Mouse (Mus musculus) liver, postnatal 0 days (tissue): ENCODE measurements around the gene Cuedc1. TPM values are rescaled to one million over a fixed set of nuclear protein-coding genes. Genes with fewer than 3 reads are reported as not detected.

ENCODE experiments used
- ATAC-seq: fragments of 200-750 bp; cut with Nextera tagmentation; 2 replicates; pipeline ENCODE4 v1.8.0; 2017; ENCODE audit warnings: mild to moderate bottlenecking, moderate library complexity
- DNase-seq: peaks from one replicate; pipeline ENCODE4 v3.0.0-alpha.2; 2016
- H3K27ac ChIP-seq: fragments of 300-500 bp; sonication (generic); 2 replicates; pipeline ENCODE4 v1.5.1; 2014; ENCODE audit warnings: antibody characterized with exemption, moderate library complexity, mild to moderate bottlenecking, low read depth
- H3K27me3 ChIP-seq: fragments of 300-500 bp; sonication (generic); 2 replicates; pipeline ENCODE4 v1.6.1; 2014; ENCODE audit warnings: low read length, control low read depth, mixed read lengths; ENCODE audit not compliant: insufficient read depth
- H3K36me3 ChIP-seq: fragments of 300-500 bp; sonication (generic); replicated peaks from 2 replicates; pipeline ENCODE4 v1.6.1; 2014; ENCODE audit warnings: mild to moderate bottlenecking, control low read depth, low read length, moderate library complexity, mixed read lengths; ENCODE audit not compliant: insufficient read depth
- H3K4me1 ChIP-seq: fragments of 300-500 bp; sonication (generic); 2 replicates; pipeline ENCODE4 v1.6.1; 2014; ENCODE audit warnings: antibody characterized with exemption, mild to moderate bottlenecking, control low read depth; ENCODE audit not compliant: insufficient read depth
- H3K4me2 ChIP-seq: fragments of 300-500 bp; sonication (generic); 2 replicates; pipeline ENCODE4 v1.6.1; 2014; ENCODE audit warnings: low read depth, mild to moderate bottlenecking, low read length, moderate library complexity, mixed read lengths
- H3K4me3 ChIP-seq: fragments of 300-500 bp; sonication (generic); 2 replicates; pipeline ENCODE4 v1.5.1; 2014; ENCODE audit warnings: low read depth, low read length
- H3K9ac ChIP-seq: fragments of 300-500 bp; sonication (generic); replicated peaks from 2 replicates; pipeline ENCODE4 v1.6.1; 2014; ENCODE audit warnings: mild to moderate bottlenecking, moderate library complexity
- H3K9me3 ChIP-seq: fragments of 300-500 bp; sonication (generic); 2 replicates; pipeline ENCODE4 v1.6.1; 2016; ENCODE audit warnings: mild to moderate bottlenecking, control low read depth, low read length, mixed read lengths
- CTCF ChIP-seq: sonication (generic); IDR thresholded peaks from 2 replicates; pipeline ENCODE4 v1.5.1; 2016; ENCODE audit warnings: antibody characterized with exemption, low read depth
- EP300 ChIP-seq: IDR thresholded peaks from 2 replicates; pipeline ENCODE4 v1.6.1; 2016; ENCODE audit warnings: antibody characterized with exemption, low read depth, mild to moderate bottlenecking
- WGBS: fragments of 180-500 bp; shearing (Covaris S2); extraction: QIAGEN DNeasy Blood & Tissue Kit; methylation state at CpG from one replicate; pipeline ENCODE4 v1.1.7; 2014; ENCODE audit not compliant: insufficient replicate concordance; 5-methylcytosine and 5-hydroxymethylcytosine counted together
- polyA plus RNA-seq: library from polyadenylated mRNA; unstranded; fragments of >200 nt; fragmentation: Nextera tagmentation; extraction: Ambion mirVana; gene quantifications from 2 replicates; pipeline ENCODE4 v1.2.1, GENCODE M21; 2015

Gene Cuedc1
- polyA plus RNA-seq, 1 experiment from 2014 or later = 1.2 TPM

DNA sequence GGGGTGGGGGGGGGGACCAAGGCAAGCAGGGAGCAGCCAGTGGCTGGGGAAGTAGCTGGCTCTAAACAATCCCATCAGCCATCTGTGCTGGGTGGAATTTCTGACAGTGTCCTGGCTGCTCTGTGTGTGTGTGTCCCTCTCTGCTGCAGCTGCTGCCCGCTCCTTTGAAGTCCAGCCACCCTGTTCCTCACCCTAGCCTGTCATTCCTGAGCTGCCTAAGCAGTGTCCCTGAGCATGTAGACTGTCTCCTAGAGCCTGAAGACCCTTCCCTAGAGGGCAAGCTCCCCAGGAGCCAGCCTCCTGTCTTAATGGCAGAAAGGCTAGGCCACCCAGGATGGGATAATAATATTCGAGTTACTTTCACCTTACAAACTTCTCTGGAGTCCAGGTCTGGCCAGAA lies 58.5 kb downstream of the Cuedc1 start:
- no peak overlapping the region for H3K4me2 ChIP-seq
- no peaks in the 10 kb centered on the region for H3K9me3 ChIP-seq
- H3K4me1 ChIP-seq = peaks cover 10% of the 10 kb centered on the region
- no peak overlapping the region for H3K9ac ChIP-seq
- DNase-seq (no peak), ATAC-seq (no peak)
- no peaks in the 10 kb centered on the region for H3K36me3 ChIP-seq
- H3K27ac ChIP-seq = no peak overlapping the region
- TF ChIP-seq CTCF (no peak), EP300 (no peak)
- H3K27me3 ChIP-seq = no peaks in the 10 kb centered on the region
- 71% methylated on average over 1 of the region's 2 CpGs for WGBS
- H3K4me3 ChIP-seq = no peak overlapping the region

DNA sequence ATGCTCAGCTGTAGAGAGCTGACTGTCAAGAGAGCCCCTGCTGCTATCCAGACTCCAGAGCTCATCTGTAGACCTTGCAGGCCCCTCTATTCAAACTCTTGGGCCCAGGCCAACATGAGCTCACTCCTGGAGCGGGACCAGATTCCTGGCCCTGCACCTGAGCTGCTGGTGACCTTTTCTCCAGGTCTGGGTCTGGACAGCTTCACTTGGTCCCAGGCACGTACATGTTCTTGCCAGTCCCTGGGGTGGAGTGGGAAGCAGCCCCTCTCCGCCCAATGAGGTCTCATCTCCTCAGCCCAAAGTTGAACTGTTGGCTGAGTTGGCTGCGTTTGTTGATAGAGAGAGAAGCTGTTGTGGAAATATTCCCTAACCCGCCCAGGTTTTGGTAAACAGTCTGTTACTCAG lies 61.0 kb downstream of the Cuedc1 start:
- Histone ChIP-seq H3K4me1 (peaks cover 10% of the 10 kb centered on the region), H3K4me3 (no peak overlapping the region), H3K9me3 (no peaks in the 10 kb centered on the region), H3K27ac (no peak overlapping the region), H3K27me3 (no peaks in the 10 kb centered on the region), H3K4me2 (no peak overlapping the region), H3K9ac (no peak overlapping the region), H3K36me3 (no peaks in the 10 kb centered on the region)
- ATAC-seq (peak; percentile 33), DNase-seq (no peak)
- WGBS = 54% methylated on average over 5 of the region's 5 CpGs
- TF ChIP-seq EP300 (no peak), CTCF (no peak)

DNA sequence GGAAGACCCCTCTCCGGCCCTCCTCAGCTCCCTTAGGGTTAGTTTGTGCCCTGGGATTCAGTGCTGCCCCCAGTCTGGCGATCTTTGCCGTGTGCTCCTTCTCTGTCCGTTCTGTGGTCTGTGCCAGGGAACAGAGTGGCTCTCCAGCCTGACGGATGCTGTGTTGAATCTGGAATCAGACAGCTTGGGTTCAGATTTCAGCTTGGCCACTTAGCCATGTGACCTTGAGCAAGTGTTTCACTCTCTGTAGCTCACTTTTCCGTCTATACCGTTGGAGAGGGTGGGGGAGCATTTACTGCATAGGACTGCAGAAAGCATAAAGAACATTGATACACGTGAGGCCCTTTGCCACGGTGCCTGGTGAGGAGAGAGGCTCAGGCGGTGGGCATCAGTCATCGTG lies 61.5 kb downstream of the Cuedc1 start:
- Histone ChIP-seq H3K4me2 (no peak overlapping the region), H3K4me1 (peaks cover 11% of the 10 kb centered on the region), H3K27me3 (no peaks in the 10 kb centered on the region), H3K27ac (no peak overlapping the region), H3K36me3 (no peaks in the 10 kb centered on the region), H3K9ac (no peak overlapping the region), H3K9me3 (no peaks in the 10 kb centered on the region), H3K4me3 (no peak overlapping the region)
- WGBS = 75% methylated on average over 11 of the region's 11 CpGs
- TF ChIP-seq EP300 = no peak
- no peak for TF ChIP-seq CTCF
- DNase-seq (no peak), ATAC-seq (no peak)

DNA sequence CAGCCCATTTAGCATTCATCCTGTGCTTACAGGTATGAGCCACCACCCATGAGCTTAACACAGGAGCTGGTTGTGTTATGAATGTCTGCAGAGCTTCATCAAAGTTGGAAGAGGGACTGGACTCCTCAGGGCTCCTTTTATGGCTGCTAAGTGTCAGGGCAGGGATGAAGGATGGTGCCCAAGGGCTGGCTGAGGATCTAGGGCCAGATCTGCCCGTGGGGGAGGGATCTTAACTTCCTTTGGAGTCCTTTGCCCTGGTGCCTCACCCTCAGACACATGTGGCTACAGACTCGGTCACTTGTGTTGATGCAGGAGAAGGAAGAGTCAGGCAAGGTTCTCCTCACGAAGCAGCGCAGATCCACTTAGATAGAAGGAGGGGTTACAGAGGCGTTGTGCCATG lies 62.5 kb downstream of the Cuedc1 start:
- ATAC-seq = no peak
- no peaks in the 10 kb centered on the region for H3K27me3 ChIP-seq
- 62% methylated on average over 5 of the region's 5 CpGs for whole genome bisulfite sequencing
- H3K27ac ChIP-seq = no peak overlapping the region
- H3K9me3 ChIP-seq = no peaks in the 10 kb centered on the region
- no peaks in the 10 kb centered on the region for H3K36me3 ChIP-seq
- H3K4me2 ChIP-seq = no peak overlapping the region
- H3K4me1 ChIP-seq = peaks cover 18% of the 10 kb centered on the region
- no peak overlapping the region for H3K4me3 ChIP-seq
- no peak for DNase-seq
- TF ChIP-seq EP300 = no peak
- no peak for TF ChIP-seq CTCF
- H3K9ac ChIP-seq = no peak overlapping the region

DNA sequence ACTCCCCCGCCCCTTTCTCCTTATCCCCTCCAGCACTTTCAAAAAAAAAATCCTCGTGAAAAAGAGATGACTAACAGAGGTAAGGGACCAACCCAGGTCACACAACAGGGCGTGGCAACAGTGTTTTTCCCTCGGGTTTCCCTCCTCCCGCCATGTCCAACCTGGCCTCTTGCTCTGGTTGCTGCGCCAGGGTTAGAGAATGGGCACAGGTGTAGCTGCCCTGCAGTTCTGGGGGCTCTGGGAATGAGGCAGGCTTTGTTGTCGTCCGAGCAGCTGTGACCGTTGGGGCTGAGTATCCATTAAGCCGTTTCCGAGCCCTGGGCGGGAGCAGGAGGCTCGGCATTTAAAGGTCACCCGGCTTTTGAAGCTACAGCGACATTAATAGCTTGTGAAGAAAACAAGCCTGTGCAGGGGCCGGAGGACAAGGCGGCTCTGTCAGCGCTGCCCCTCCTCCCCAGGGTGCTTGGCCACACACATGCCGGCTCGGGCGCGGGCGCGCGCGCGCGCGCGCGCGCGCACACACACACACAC lies 63.3 kb downstream of the Cuedc1 start:
- H3K9me3 ChIP-seq = no peaks in the 10 kb centered on the region
- peak overlapping the region; percentile 44 for H3K4me3 ChIP-seq
- H3K27ac ChIP-seq = no peak overlapping the region
- 0 out of 2 replicates have a peak, but pooled peaks cover 3% of the 10 kb centered on the region for H3K27me3 ChIP-seq
- H3K9ac ChIP-seq = no peak overlapping the region; the same call in 1 of the 2 replicates
- ATAC-seq (peak; percentile 52), DNase-seq (peak; percentile 46)
- TF ChIP-seq CTCF (no peak), EP300 (no peak)
- WGBS = 4% methylated on average over 24 of the region's 33 CpGs
- peak overlapping the region; percentile 76 for H3K4me2 ChIP-seq
- peaks cover 18% of the 10 kb centered on the region for H3K4me1 ChIP-seq
- no peaks in the 10 kb centered on the region for H3K36me3 ChIP-seq

DNA sequence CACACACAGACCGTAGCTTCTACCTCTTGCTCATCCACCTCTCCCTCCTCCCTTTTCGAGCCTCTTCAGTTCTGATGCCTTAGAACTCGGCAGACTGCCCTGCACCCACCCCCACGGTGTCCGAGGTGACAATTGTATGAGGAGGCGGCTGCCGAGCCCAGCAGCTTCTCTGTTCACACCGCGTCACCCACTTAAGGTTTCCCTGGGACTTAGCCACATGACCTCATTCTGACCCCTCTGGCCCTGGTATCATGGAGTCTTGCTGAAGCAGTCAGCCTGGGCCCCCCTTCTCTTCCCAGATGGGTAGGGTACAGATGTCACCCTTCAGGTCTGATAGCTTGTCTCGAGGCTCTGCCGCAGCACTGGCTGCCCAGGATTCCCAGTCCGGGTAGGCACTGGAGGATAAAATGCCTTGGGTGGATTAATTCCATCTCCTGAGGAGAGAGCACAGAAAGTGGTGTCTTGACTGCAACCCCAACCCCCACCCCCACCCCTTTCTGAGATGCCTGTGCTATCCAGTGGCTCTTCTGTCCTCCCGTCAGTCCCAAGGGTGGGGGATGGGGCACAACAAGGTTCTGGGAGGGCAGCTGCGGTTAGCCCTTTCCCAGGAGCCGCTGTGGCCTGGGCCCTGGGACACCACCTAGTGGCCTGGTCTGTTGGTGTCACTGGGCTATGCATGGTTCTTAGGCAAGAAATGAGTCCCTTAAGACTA lies 63.9 kb downstream of the Cuedc1 start:
- TF ChIP-seq CTCF (peak; percentile 90), EP300 (no peak)
- H3K27me3 ChIP-seq = 0 out of 2 replicates have a peak, but pooled peaks cover 3% of the 10 kb centered on the region
- under 1% methylated on average over 15 of the region's 15 CpGs for WGBS
- H3K4me3 ChIP-seq = peak overlapping the region; percentile 44
- H3K9me3 ChIP-seq = no peaks in the 10 kb centered on the region
- H3K27ac ChIP-seq = no peak overlapping the region
- DNase-seq (peak; percentile 86), ATAC-seq (peak; percentile 75)
- H3K9ac ChIP-seq = no peak overlapping the region
- no peaks in the 10 kb centered on the region for H3K36me3 ChIP-seq
- H3K4me1 ChIP-seq = peaks cover 18% of the 10 kb centered on the region
- peak overlapping the region; percentile 76 for H3K4me2 ChIP-seq
